Mouse (Mus musculus): ENCODE results near the gene Pitpnc1. TPM values are rescaled to one million over a fixed set of nuclear protein-coding genes. Genes with fewer than 3 reads are reported as not detected.

The Pitpnc1 gene
- polyA plus RNA-seq, 1 experiment from 2014 or later = 16.0 TPM

- Histone ChIP-seq H3K9me3 (ENCODE audit: control insufficient read depth, low read length) (no peaks in the 10 kb centered on the region), H3K9ac (ENCODE audit: low read length) (no peak overlapping the region), H3K27me3 (ENCODE audit: control insufficient read depth, insufficient read depth, low read length) (no peaks in the 10 kb centered on the region), H3K4me2 (ENCODE audit: low read length) (no peak overlapping the region), H3K27ac (replicated peaks in 1 of 2; ENCODE audit: control insufficient read depth in 1 of 2, insufficient read depth in 1 of 2, low read depth in 2 of 2, low read length in 2 of 2) (no peak overlapping the region), H3K4me3 (ENCODE audit: control insufficient read depth in 1 of 2, insufficient read depth in 1 of 2, low read depth in 1 of 2, low read length in 2 of 2) (no peak overlapping the region), H3K36me3 (ENCODE audit: control insufficient read depth, insufficient read depth, low read length) (no peaks in the 10 kb centered on the region), H3K4me1 (ENCODE audit: control insufficient read depth in 2 of 2, insufficient read depth in 2 of 2, low read length in 2 of 2) (peaks cover 0 to 2% of the 10 kb centered on the region in 2 experiments; a peak in 1 of 4 replicates)
- ATAC-seq (ENCODE audit: insufficient number of reproducible peaks, insufficient read depth, low FRiP score, low read depth) = no peak
- 70% methylated on average over 10 of the region's 10 CpGs for whole genome bisulfite sequencing
These were observed 80.5 kb downstream of the Pitpnc1 start for GRCm38 (mm10) chr11:107390001-107390400.

GRCm38 (mm10) chr11:107386481-107386880 is 84.0 kb downstream of the Pitpnc1 start:
- Histone ChIP-seq H3K27ac (replicated peaks in 1 of 2; ENCODE audit: control insufficient read depth in 1 of 2, insufficient read depth in 1 of 2, low read depth in 2 of 2, low read length in 2 of 2) (no peak overlapping the region), H3K9me3 (ENCODE audit: control insufficient read depth, low read length) (no peaks in the 10 kb centered on the region), H3K4me3 (ENCODE audit: control insufficient read depth in 1 of 2, insufficient read depth in 1 of 2, low read depth in 1 of 2, low read length in 2 of 2) (no peak overlapping the region), H3K27me3 (ENCODE audit: control insufficient read depth, insufficient read depth, low read length) (no peaks in the 10 kb centered on the region), H3K4me2 (ENCODE audit: low read length) (no peak overlapping the region), H3K4me1 (ENCODE audit: control insufficient read depth in 2 of 2, insufficient read depth in 2 of 2, low read length in 2 of 2) (peaks cover 0 to 2% of the 10 kb centered on the region in 2 experiments; a peak in 2 of 4 replicates), H3K9ac (ENCODE audit: low read length) (no peak overlapping the region), H3K36me3 (ENCODE audit: control insufficient read depth, insufficient read depth, low read length) (no peaks in the 10 kb centered on the region)
- ATAC-seq (ENCODE audit: insufficient number of reproducible peaks, insufficient read depth, low FRiP score, low read depth) = no peak
- 73% methylated on average over 10 of the region's 10 CpGs for WGBS

- 66% methylated on average over 4 of the region's 4 CpGs for WGBS
- no peak overlapping the region for H3K4me2 ChIP-seq (ENCODE audit: low read length)
- no peaks in the 10 kb centered on the region for H3K27me3 ChIP-seq (ENCODE audit: control insufficient read depth, insufficient read depth, low read length)
- no peak overlapping the region for H3K27ac ChIP-seq (replicated peaks in 1 of 2; ENCODE audit: control insufficient read depth in 1 of 2, insufficient read depth in 1 of 2, low read depth in 2 of 2, low read length in 2 of 2)
- no peaks in the 10 kb centered on the region for H3K36me3 ChIP-seq (ENCODE audit: control insufficient read depth, insufficient read depth, low read length)
- H3K9ac ChIP-seq (ENCODE audit: low read length) = no peak overlapping the region
- H3K4me1 ChIP-seq (ENCODE audit: control insufficient read depth in 2 of 2, insufficient read depth in 2 of 2, low read length in 2 of 2) = peaks cover 0 to 2% of the 10 kb centered on the region in 2 experiments; a peak in 2 of 4 replicates
- ATAC-seq (ENCODE audit: insufficient number of reproducible peaks, insufficient read depth, low FRiP score, low read depth) = no peak
- H3K9me3 ChIP-seq (ENCODE audit: control insufficient read depth, low read length) = no peaks in the 10 kb centered on the region
- H3K4me3 ChIP-seq (ENCODE audit: control insufficient read depth in 1 of 2, insufficient read depth in 1 of 2, low read depth in 1 of 2, low read length in 2 of 2) = no peak overlapping the region
These were observed 85.2 kb downstream of the Pitpnc1 start for GRCm38 (mm10) chr11:107385306-107385705.

GRCm38 (mm10) chr11:107383985-107384384 is 86.5 kb downstream of the Pitpnc1 start:
- Histone ChIP-seq H3K27me3 (ENCODE audit: control insufficient read depth, insufficient read depth, low read length) (no peaks in the 10 kb centered on the region), H3K4me2 (ENCODE audit: low read length) (no peak overlapping the region), H3K36me3 (ENCODE audit: control insufficient read depth, insufficient read depth, low read length) (no peaks in the 10 kb centered on the region), H3K4me3 (ENCODE audit: control insufficient read depth in 1 of 2, insufficient read depth in 1 of 2, low read depth in 1 of 2, low read length in 2 of 2) (no peak overlapping the region), H3K9me3 (ENCODE audit: control insufficient read depth, low read length) (no peaks in the 10 kb centered on the region), H3K4me1 (ENCODE audit: control insufficient read depth in 2 of 2, insufficient read depth in 2 of 2, low read length in 2 of 2) (peaks cover 3 to 5% of the 10 kb centered on the region in 2 experiments; a peak in 2 of 4 replicates), H3K27ac (replicated peaks in 1 of 2; ENCODE audit: control insufficient read depth in 1 of 2, insufficient read depth in 1 of 2, low read depth in 2 of 2, low read length in 2 of 2) (no peak overlapping the region), H3K9ac (ENCODE audit: low read length) (no peak overlapping the region)
- WGBS = 68% methylated on average over 6 of the region's 6 CpGs
- no peak for ATAC-seq (ENCODE audit: insufficient number of reproducible peaks, insufficient read depth, low FRiP score, low read depth)

GRCm38 (mm10) chr11:107379965-107380364 is 90.5 kb downstream of the Pitpnc1 start:
- Histone ChIP-seq H3K9me3 (ENCODE audit: control insufficient read depth, low read length) (no peaks in the 10 kb centered on the region), H3K4me3 (ENCODE audit: control insufficient read depth in 1 of 2, insufficient read depth in 1 of 2, low read depth in 1 of 2, low read length in 2 of 2) (no peak overlapping the region), H3K9ac (ENCODE audit: low read length) (no peak overlapping the region), H3K27me3 (ENCODE audit: control insufficient read depth, insufficient read depth, low read length) (no peaks in the 10 kb centered on the region), H3K27ac (replicated peaks in 1 of 2; ENCODE audit: control insufficient read depth in 1 of 2, insufficient read depth in 1 of 2, low read depth in 2 of 2, low read length in 2 of 2) (no peak overlapping the region; a peak in 1 of 4 replicates), H3K4me1 (ENCODE audit: control insufficient read depth in 2 of 2, insufficient read depth in 2 of 2, low read length in 2 of 2) (peaks cover 3 to 5% of the 10 kb centered on the region in 2 experiments; a peak in 2 of 4 replicates), H3K4me2 (ENCODE audit: low read length) (no peak overlapping the region), H3K36me3 (ENCODE audit: control insufficient read depth, insufficient read depth, low read length) (no peaks in the 10 kb centered on the region)
- WGBS = 75% methylated on average over 9 of the region's 9 CpGs
- no peak for ATAC-seq (ENCODE audit: insufficient number of reproducible peaks, insufficient read depth, low FRiP score, low read depth)

GRCm38 (mm10) chr11:107379089-107379845 is 91.2 kb downstream of the Pitpnc1 start:
- H3K4me3 ChIP-seq (ENCODE audit: control insufficient read depth in 1 of 2, insufficient read depth in 1 of 2, low read depth in 1 of 2, low read length in 2 of 2) = no peak overlapping the region
- H3K4me1 ChIP-seq (ENCODE audit: control insufficient read depth in 2 of 2, insufficient read depth in 2 of 2, low read length in 2 of 2) = peaks cover 3 to 5% of the 10 kb centered on the region in 2 experiments; a peak in 2 of 4 replicates
- H3K9ac ChIP-seq (ENCODE audit: low read length) = no peak overlapping the region
- WGBS = 79% methylated on average over 22 of the region's 22 CpGs
- no peak for ATAC-seq (ENCODE audit: insufficient number of reproducible peaks, insufficient read depth, low FRiP score, low read depth)
- H3K9me3 ChIP-seq (ENCODE audit: control insufficient read depth, low read length) = no peaks in the 10 kb centered on the region
- H3K4me2 ChIP-seq (ENCODE audit: low read length) = no peak overlapping the region
- H3K36me3 ChIP-seq (ENCODE audit: control insufficient read depth, insufficient read depth, low read length) = no peaks in the 10 kb centered on the region
- no peak overlapping the region for H3K27ac ChIP-seq (replicated peaks in 1 of 2; ENCODE audit: control insufficient read depth in 1 of 2, insufficient read depth in 1 of 2, low read depth in 2 of 2, low read length in 2 of 2)
- no peaks in the 10 kb centered on the region for H3K27me3 ChIP-seq (ENCODE audit: control insufficient read depth, insufficient read depth, low read length)

- Histone ChIP-seq H3K4me2 (ENCODE audit: low read length) (no peak overlapping the region), H3K36me3 (ENCODE audit: control insufficient read depth, insufficient read depth, low read length) (no peaks in the 10 kb centered on the region), H3K9ac (ENCODE audit: low read length) (no peak overlapping the region), H3K27ac (replicated peaks in 1 of 2; ENCODE audit: control insufficient read depth in 1 of 2, insufficient read depth in 1 of 2, low read depth in 2 of 2, low read length in 2 of 2) (no peak overlapping the region), H3K4me1 (ENCODE audit: control insufficient read depth in 2 of 2, insufficient read depth in 2 of 2, low read length in 2 of 2) (peaks cover 3 to 5% of the 10 kb centered on the region in 2 experiments; a peak in 1 of 4 replicates), H3K4me3 (ENCODE audit: control insufficient read depth in 1 of 2, insufficient read depth in 1 of 2, low read depth in 1 of 2, low read length in 2 of 2) (no peak overlapping the region), H3K9me3 (ENCODE audit: control insufficient read depth, low read length) (no peaks in the 10 kb centered on the region), H3K27me3 (ENCODE audit: control insufficient read depth, insufficient read depth, low read length) (no peaks in the 10 kb centered on the region)
- WGBS = 92% methylated on average over 6 of the region's 6 CpGs
- no peak for ATAC-seq (ENCODE audit: insufficient number of reproducible peaks, insufficient read depth, low FRiP score, low read depth)
These were observed 93.2 kb downstream of the Pitpnc1 start for GRCm38 (mm10) chr11:107377326-107377725.
